Mouse (Mus musculus) hematopoietic stem cell, adult 5-6 weeks (primary cell): ENCODE measurements at regions not wholly inside any gene's neighbourhood (a gene's known extent, or its start where the extent isn't known, plus 50 kb on each side); places are given as distances from the start of the nearest gene placed in this dataset.

Experiments
- ATAC-seq, 2 experiments: fragments of 125-278 bp in 1 of 2; replicated peaks in 1 of 2; 2 replicates each; pipeline ENCODE4 v1.8.0; 2016 to 2017; ENCODE audit warnings: inconsistent platforms in 2 of 2, mild to moderate bottlenecking in 2 of 2, moderate number of reproducible peaks in 2 of 2, low read depth in 1 of 2, moderate TSS enrichment in 1 of 2; ENCODE audit not compliant: low FRiP score in 2 of 2, poor library complexity in 2 of 2, severe bottlenecking in 2 of 2, insufficient read depth in 1 of 2, low TSS enrichment in 1 of 2

DNA sequence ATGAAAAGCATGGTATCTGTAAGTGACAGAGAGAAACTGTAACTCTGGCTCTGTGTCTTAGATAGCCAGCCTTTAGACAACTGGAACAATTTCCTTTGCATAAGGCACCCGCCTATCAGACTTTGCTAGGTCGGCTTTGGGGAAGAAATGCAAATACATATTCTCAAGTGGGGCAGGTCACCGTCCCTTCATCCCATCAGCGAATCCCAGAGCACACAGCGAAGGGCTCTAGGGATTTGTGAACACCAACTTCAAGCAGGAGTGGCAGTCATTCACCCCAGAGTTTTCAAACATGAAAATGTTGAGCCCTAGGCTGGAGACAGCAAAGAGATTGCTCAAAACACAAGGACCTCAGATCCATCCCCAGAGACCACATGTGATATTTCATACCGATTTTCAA, 534.5 kb upstream of the Atp11b start:
- ATAC-seq: no peak

DNA sequence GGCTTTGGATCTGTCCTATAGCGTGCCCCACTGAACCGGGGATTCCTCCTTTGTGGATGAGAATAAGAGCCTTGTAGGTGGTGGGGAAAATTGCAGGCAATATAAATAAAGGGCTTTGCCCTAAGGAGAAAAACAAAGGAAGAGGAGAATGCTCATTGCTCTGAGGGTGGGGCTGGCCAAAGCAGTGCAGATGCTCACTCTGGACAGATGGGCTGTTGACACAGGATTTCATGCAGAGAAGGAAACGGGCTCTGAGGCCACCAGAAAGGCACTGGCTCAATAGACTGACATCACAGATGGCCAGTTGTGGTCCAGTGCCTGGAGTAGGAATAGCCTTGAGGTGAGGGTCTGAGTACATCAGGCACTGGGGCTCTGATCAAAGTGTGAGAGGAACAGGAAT, 532.7 kb upstream of the Atp11b start:
- no peak for ATAC-seq

DNA sequence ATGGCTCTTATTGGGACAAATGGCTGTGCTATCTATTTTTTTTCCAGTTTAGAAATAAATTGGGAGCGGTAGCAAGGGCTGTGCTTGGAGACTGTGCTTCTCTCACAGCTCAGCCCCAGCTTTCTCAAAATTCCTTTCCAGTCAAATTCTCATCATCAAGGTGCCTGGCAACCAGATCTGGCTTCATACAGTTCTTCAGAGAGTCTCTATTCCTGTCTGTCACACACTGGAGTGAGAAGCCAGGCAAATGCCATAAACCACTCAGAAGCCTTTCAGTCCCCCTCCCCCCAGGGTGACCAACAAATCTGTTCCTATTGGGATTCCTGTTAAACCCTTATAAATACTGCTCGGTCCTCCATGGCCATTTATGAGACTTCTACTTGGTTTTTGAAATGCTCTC, 531.7 kb upstream of the Atp11b start:
- no peak for ATAC-seq

DNA sequence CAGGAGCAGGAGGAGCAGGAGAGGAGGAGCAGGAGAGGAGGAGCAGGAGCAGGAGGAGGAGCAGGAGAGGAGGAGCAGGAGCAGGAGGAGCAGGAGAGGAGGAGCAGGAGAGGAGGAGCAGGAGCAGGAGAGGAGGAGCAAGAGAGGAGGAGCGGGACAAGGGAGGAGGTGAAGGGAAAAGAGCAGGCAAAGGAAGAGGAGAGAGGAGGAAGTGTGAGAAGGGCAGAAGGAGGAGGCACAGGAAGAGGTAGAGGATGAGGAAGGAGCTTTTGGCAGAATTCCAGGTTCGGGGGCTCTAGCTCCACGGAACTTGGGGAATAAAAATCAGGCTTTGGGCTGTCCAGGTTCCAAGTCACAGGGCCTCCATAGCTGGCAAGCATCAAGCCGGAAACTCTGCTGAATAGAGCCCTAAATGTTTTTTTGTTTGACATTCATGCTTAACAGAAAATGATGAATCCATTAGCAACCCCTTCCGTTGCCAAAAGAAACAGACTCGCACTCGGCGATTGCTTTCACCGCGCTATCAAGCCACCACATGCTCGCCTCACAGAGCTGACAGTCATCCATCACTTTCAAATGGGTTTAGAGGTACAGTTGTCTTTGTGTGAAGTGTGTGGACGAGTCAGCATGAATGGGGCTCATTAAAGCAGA, 528.7 kb upstream of the Atp11b start:
- peak in 1 of 2 experiments; percentile 29; a peak in 1 of 4 replicates for ATAC-seq

DNA sequence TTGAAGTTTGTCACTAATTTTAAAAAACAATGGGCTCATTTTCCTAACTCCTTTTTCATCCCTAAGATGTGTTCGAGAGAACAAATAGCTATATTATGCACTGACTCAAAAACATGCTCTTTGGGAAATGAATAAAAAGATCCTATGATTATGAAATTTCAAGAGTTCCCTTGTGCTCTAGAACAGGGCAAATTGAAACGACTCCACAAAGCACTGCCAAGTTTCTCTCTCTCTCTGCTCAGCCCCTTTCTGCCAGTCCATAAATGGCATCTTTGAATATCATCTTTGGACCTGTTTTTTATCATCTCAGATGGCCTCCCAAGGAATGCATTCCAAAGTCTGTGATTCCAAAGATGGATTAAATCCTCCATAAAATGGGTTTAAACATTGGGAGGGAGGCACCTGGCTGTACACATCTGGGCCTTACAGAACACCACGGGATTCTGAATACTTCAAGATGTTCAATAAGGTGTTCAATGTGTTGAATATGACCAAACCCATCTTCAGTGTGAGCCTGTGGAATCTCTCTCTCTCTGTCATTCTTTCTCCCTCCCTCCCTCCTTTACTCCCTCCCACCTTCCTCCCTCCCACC, 528.0 kb upstream of the Atp11b start:
- ATAC-seq: no peak

DNA sequence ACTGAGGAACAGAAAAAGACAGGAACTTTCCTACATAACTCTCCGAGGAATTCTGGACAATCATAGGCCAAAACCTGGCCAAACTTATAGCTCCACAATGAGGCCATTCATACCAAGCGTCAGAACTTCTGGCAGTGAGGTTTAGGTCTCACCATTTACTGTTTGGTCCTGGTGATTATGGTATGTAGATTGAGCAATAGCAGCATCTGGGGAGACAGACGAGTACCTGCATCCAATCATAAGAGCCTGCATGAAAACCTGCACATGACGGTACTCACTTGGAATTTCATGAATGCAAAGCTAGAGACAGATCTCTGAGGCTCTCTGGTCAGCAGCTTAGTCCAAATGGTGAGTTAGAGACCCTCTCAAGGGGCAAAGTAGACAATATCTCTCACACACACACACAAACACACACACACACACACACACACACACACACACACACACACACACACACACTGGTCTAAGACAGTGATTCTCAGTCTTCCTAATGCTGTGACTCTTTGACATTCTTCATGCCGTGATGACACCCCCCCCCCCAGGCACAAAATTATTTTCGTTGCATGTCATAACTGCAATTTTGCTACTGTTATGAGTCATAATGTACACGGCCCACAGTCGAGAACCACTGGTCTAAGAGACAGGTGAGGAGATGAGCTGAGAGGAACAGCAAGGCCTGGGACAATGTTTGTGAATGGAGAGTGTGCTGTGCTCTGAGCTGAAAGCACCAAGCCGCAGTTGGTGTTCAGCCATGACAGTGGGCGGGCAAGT, 522.6 kb upstream of the Atp11b start:
- no peak for ATAC-seq

DNA sequence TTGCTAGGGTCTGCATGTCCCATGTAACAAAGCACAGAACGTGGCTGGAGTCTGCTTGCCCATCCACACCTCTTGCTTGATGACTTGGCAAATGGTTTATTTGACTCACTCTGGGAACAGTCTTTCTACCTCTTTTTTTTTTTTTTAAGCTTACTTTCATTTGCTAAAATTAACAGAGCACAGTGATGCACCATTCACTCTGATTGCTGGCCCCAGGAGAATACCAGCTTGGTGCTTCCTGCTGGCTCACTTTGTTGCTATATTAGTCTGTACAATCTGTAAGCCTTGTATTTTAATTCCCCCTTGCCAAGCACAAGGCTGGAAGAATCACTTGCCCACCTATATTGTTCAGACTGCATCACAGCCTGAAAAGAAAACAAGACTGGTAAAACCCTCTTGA, 521.4 kb upstream of the Atp11b start:
- ATAC-seq: no peak

DNA sequence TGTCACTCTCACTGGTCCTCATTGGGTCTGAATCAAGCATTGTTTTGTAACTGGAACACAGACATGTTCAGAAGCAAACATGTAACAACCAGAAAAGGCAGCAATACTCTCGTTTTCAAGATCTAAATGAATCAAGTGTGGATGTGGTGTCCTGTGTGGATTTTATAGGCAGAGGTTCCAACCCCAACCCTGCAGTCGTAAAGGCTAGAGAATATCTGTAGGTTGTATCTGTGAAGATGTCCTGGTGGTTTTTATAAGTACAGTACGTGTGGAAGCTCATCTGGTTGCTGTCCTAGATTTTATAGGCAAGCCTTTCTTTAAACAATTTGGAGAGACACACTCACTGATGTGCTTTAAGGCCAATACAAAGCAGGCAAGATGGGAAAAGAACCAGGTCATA, 518.8 kb upstream of the Atp11b start:
- ATAC-seq: no peak

DNA sequence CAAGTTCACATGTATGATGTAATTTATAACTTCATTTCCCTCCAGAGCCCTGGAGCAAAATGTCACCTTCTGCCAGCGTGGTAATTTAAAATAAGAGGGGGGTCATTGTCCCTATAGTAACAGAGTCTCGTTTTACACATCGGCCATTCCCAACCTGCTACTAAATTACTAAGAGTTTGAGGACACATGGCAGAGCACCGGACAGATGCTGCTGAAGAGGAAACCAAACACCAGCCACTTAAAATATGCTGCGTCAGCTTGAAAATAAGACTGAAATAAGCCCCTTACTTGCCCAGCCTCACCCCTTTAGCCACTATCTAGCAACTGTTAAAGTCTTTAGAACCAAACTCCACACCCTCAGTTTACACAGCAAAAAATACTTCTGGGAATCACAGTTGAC, 518.1 kb upstream of the Atp11b start:
- ATAC-seq: no peak

DNA sequence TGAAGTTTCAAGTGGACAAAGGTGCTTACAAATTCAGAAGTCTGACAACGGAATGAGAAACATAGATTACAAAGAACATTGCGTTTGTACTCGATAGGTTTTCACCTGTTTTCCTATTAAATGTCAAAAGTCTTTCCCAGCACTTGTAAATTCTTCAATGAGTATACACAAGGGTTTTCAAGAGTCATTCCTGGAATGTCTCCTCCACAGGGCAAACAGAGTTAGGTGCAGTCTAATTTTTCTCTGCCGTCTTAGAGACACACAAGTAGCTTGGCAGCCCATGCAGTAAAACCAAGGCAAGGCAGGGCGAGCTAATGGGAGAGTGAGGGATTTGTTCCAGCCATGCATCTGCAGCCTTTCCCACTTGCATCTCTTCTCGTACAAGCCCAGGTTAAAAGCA, 516.6 kb upstream of the Atp11b start:
- no peak for ATAC-seq

DNA sequence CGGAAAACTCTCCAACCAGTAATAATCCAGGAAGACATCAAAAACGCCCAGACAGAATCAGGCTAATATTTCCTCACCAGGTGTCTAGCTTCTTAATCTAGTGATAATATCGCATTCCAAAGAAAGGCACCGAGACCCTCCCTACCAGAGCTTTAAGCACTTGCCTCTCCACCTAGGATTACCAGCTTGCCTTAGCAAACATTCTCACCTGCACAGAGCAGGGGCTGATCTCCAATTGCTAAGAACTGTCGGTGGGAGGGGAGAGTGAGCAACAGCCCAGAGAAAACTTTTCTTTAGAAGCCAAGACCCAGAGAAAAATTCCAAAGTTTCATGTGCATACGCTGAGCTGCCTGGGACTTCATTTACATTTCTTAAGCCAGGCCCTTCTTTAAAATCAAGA, 511.6 kb upstream of the Atp11b start:
- ATAC-seq: no peak

DNA sequence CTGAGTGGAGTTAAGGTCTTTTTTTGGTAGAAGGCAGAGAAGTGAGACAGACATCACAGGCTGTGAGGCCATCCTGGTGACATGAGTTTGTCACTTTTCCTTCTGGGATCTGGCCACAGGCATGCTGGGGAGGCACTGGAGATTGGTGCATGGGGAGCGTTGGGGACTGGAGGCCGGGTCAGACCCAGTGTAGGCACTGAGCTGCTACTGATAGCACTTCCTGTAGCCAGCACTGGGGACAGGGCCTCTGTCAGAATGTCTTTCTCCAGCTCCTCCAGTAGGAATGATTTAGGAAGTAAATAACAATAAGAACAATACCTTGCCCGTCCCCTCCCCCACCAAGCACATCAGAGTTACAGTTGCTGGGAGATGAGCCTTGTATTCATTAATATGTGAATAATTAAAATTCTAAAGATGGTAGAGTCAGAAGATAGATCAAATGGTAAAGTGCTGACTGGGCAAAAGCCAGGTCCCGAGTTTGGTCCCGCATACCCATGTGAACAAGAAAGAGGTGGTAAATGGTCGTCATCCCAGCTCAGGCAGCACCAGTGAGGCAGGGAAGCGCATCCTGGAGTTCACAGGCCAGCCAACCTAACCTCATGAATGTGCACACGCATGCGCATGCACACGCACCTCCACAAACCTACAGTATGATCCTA, 510.9 kb upstream of the Atp11b start:
- ATAC-seq: 0 out of 4 replicates have a peak, but pooled peaks of 1 of the 2 experiments have one; percentile 27

DNA sequence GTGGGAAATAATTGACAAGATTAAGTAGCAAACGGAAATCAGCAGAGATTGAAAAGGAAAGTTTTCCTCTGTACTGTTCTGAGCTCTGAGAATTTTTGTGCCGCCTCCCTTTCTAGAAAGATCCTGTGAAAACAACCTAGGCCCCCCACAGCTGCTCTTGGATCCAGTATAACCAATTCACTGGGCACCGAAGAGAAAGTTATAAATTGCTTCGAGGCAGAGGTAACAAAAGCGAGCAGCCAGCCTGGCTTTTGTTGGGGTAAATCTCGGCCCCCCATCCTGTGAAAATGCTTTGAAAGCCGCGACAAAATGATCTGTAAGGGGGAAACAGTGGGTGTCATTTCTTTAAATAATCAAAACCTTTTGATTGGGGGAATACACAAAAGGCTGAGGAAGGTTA, 508.9 kb upstream of the Atp11b start:
- ATAC-seq: no peak

DNA sequence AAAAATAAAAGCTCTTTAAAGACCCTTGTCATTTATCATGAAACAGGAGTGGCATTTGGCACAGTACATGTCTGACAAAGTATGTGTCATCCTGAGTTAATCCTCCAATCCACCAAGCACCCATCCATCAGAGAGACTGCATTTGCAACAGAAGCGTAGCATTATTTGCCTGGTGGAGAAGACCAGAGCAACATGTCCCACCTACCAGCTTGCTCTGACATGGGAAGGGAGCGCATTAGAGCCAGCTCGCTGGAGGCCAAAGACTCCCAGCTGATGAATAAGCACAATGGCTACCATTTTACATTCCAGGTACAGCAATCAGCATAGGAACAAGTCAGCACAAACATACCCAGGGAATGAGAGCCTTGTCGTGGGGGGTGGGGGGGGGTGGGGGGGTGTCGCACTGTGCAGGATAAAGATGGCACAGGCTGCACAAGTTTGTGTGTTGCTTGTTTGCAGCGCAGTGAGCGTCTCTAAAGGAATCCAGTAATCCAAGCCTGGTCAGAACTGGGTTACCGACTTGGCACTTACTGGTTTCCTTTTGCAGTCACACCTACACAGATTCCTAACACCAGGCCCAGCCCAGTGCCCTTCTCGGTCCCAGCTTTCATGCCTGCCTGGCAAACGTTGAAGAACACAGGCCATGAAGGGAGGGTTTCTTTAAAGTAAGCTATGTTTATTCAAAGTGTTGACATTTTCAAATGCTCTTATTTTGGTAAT, 507.8 kb upstream of the Atp11b start:
- ATAC-seq: no peak

DNA sequence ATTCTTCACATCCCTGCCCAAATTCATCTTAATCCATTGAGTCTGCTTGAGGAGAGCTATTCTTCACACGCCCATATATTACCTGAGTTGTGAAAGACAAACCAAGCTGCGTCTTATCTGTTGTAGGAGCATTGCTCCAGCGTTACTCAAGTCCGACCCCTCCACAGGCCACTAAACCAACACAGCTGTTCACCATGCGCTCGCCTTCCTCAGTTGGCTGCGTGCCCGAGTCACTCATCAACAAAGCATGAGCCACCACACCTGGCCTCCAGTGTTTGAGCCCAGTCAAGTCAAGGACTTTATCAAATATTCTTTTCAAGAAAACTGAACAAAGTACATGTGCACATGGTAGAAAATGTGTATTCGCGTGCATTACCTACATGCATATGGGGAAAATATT, 504.7 kb upstream of the Atp11b start:
- ATAC-seq: no peak

DNA sequence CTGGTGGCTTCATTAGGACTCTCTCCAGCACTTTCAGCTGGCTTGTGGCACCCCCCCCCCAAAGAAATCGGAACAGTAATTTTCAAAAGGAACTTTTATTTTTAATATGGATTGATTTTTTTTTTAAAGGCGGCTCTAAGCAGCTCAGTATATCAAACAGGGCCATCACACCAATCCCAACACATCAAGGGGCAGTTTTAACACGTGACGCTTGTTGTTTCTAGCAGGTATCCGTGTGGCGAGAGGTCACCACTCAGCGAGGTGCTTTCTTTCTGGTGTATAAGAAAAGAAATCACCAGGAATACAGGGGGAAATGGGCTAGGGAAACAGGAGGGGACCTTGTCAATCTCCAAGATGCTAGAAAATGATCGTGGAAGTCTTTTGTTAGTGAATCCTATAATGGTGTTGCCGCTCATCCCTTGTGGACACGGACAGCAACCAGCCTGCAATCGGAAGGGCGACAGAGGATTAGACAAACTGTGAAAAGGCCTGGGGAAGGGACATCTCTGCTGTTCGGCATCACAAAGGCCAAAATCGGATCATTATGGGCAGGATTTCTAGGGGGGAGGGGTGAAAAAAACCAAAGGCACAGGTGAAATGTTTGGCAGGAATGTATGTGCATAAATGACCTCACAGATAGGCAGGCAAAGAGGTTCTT, 503.7 kb upstream of the Atp11b start:
- ATAC-seq: no peak

DNA sequence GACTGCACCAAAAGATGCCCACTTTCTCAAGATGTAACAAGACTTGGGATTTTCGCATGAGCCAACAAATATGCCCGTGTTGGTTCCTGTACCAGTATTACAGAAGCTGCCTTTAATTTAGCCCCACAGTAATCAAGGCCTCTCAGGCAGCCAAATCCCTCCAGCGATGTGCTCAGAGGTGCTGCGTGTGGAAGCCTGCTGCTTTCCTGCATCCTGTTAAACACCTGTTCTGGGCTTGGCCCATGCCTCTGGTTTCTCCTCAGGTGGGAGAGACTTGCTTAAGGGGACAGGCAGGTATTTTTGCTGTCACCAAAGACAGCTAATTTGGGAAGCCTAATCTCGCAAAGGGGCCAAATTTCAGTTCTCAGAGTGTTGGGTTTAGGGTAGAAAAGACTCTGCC, 500.0 kb upstream of the Atp11b start:
- ATAC-seq: no peak
